Mouse (Mus musculus): Measurements from ENCODE around the gene Cops7b. TPM values are rescaled to one million over a fixed set of nuclear protein-coding genes. Genes with fewer than 3 reads are reported as not detected.

Gene Cops7b
- polyA plus RNA-seq, 1 experiment = 20.1 TPM

DNA sequence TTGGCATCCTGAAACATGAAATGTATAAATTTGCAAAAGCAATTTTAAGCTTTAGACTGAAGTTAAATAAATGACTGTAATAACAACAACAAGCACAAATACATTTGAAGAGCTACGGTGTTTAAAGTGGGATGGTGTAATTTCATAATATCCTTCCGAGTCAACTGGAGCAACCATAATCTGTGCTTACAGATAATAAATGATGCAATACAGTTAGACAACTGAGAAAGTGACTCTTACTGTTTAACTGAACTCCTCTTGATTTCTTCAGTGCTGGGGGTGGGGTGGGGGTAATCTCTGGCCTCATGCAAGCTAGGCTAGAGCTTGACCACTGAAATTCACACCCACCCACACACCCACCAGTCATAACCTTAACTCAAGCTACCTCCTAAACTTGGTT is 11.3 kb upstream of the Cops7b start:
- Histone ChIP-seq H3K27me3 (replicated peaks; ENCODE audit: control insufficient read depth, insufficient read depth, low read length) (no peaks in the 10 kb centered on the region), H3K4me1 (ENCODE audit: control insufficient read depth, insufficient read depth, low read length) (no peaks in the 10 kb centered on the region), H3K4me3 (ENCODE audit: insufficient read depth, low read depth, low read length) (no peak overlapping the region), H3K27ac (ENCODE audit: insufficient read depth, low read depth, low read length) (no peak overlapping the region), H3K36me3 (ENCODE audit: control insufficient read depth, insufficient read depth, low read length) (no peaks in the 10 kb centered on the region)
- DNase-seq = no peak
- WGBS = 87% methylated on average over 2 of the region's 2 CpGs
- TF ChIP-seq CTCF (conservative IDR thresholded peaks at IDR 0.05; ENCODE audit: insufficient read depth, insufficient read length, low read depth, low read length) (no peak), POLR2A (IDR thresholded peaks at IDR 0.05; ENCODE audit: low read depth, low read length) (no peak)

DNA sequence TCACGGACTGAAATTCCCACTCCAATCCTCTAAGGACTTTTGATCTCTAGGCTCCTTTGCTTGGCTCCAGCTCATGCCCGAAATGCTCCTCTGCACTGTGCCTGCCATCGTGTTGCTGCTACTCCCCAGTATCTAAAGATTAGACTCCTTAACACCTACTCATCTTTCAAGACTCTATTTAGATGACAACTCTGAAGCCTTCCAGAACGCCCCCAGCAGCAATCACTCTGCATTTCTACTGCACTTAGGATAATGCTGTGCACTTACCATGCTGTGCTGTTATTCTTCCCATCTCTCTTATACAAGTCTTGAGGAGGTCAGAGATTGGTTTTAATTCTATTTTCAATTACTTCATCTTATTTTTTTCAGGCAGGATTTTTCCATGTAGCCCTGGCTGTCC is 10.8 kb upstream of the Cops7b start:
- no peak for DNase-seq
- H3K4me1 ChIP-seq (ENCODE audit: control insufficient read depth, insufficient read depth, low read length) = no peaks in the 10 kb centered on the region
- H3K27me3 ChIP-seq (replicated peaks; ENCODE audit: control insufficient read depth, insufficient read depth, low read length) = no peaks in the 10 kb centered on the region
- H3K27ac ChIP-seq (ENCODE audit: insufficient read depth, low read depth, low read length) = no peak overlapping the region
- TF ChIP-seq POLR2A (IDR thresholded peaks at IDR 0.05; ENCODE audit: low read depth, low read length) = no peak
- no peak for TF ChIP-seq CTCF (conservative IDR thresholded peaks at IDR 0.05; ENCODE audit: insufficient read depth, insufficient read length, low read depth, low read length)
- no peak overlapping the region for H3K4me3 ChIP-seq (ENCODE audit: insufficient read depth, low read depth, low read length)
- 89% methylated on average over 4 of the region's 4 CpGs for WGBS
- H3K36me3 ChIP-seq (ENCODE audit: control insufficient read depth, insufficient read depth, low read length) = no peaks in the 10 kb centered on the region

DNA sequence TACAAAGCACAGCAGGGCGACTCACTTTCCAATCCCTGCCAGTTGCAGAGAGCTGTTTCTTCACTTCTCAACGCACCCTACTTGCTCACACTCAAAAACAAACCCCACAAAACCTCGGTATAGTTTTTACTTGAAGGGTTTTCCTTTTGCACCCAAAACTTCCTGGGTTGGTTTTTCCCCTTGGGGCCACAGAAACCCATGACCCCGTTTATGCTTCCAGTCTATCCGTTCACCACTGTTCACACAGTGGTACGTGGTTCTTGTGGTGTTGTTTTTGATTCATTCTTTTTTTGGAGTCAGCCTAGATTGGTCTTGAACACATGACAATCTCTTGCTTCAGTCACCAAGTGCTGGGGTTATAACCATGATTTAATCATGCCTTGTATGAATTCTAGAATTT is 2.3 kb upstream of the Cops7b start:
- no peak for DNase-seq
- WGBS = 80% methylated on average over 6 of the region's 6 CpGs
- Histone ChIP-seq H3K4me1 (ENCODE audit: control insufficient read depth, insufficient read depth, low read length) (peaks cover 3% of the 10 kb centered on the region; the same call in 1 of the 2 replicates), H3K4me3 (ENCODE audit: insufficient read depth, low read depth, low read length) (no peak overlapping the region), H3K27me3 (replicated peaks; ENCODE audit: control insufficient read depth, insufficient read depth, low read length) (no peaks in the 10 kb centered on the region), H3K36me3 (ENCODE audit: control insufficient read depth, insufficient read depth, low read length) (no peaks in the 10 kb centered on the region), H3K27ac (ENCODE audit: insufficient read depth, low read depth, low read length) (no peak overlapping the region)
- TF ChIP-seq POLR2A (IDR thresholded peaks at IDR 0.05; ENCODE audit: low read depth, low read length) (no peak), CTCF (conservative IDR thresholded peaks at IDR 0.05; ENCODE audit: insufficient read depth, insufficient read length, low read depth, low read length) (no peak)

DNA sequence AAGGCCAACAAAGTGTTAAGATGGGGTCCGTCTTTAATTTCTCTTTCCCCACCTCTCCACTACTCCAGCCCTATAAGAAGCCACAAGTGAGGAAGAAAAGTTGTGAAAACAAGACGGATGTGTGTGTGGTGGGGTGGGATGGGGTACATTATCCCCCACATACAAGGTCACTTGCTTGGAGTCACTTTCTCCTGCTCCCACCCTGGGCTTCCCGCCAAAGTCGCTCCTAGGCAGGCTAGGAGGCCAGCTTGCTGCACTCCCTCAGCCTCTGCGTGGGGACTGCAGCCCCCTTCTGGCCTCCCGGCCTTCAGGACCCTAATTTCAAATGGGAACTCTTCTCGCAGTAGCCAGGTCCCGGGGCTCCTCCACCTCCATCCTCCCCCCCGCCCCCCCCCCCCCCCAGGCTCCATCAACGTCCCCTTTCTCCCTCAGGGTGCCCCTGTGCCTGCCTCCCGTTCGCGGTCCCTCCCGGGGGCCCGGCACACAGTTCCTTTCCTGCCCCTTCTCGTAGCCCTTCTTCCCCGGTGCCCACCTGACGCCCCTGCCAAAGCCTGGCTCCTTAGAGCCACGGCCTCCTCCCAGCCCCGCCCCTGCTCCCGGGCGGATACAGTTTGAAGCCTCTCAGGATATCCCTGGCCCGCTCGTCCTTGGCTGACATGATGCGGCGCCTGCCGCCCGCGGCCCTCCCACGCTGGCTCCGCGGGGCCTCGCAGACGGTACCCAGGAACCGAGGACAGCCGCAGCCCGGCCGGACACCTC is 833 bp upstream of the Cops7b start:
- no peak for TF ChIP-seq POLR2A (IDR thresholded peaks at IDR 0.05; ENCODE audit: low read depth, low read length)
- TF ChIP-seq CTCF (conservative IDR thresholded peaks at IDR 0.05; ENCODE audit: insufficient read depth, insufficient read length, low read depth, low read length) = no peak
- H3K4me3 ChIP-seq (ENCODE audit: insufficient read depth, low read depth, low read length) = peak overlapping the region; percentile 77
- H3K27ac ChIP-seq (ENCODE audit: insufficient read depth, low read depth, low read length) = peak overlapping the region; percentile 43; the same call in 1 of the 2 replicates
- peaks cover 3% of the 10 kb centered on the region; the same call in 1 of the 2 replicates for H3K4me1 ChIP-seq (ENCODE audit: control insufficient read depth, insufficient read depth, low read length)
- 2% methylated on average over 36 of the region's 38 CpGs for WGBS
- no peaks in the 10 kb centered on the region for H3K27me3 ChIP-seq (replicated peaks; ENCODE audit: control insufficient read depth, insufficient read depth, low read length)
- no peaks in the 10 kb centered on the region for H3K36me3 ChIP-seq (ENCODE audit: control insufficient read depth, insufficient read depth, low read length)
- no peak for DNase-seq

DNA sequence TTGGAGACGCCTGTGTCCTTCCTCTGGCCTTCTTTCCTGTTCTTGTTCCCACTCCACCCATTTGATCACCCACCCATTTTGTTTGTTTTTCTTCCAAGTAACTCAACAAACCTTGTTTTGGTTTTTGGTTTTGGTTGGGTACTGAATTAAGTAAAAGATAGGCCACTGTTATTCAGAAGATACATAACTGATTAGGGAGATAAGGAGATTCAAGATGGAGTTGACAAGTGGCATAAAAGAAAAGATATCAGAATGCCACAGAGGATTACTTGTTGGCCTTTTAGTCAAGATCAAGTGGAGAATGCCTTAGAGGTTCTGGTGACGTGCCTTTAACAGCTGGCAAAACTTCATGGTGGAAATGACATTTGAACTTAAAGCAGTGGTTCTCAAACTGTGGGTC is 1.0 kb downstream of the Cops7b start:
- no peaks in the 10 kb centered on the region for H3K27me3 ChIP-seq (replicated peaks; ENCODE audit: control insufficient read depth, insufficient read depth, low read length)
- peaks cover 3% of the 10 kb centered on the region; the same call in 1 of the 2 replicates for H3K4me1 ChIP-seq (ENCODE audit: control insufficient read depth, insufficient read depth, low read length)
- no peak overlapping the region for H3K27ac ChIP-seq (ENCODE audit: insufficient read depth, low read depth, low read length)
- no peaks in the 10 kb centered on the region for H3K36me3 ChIP-seq (ENCODE audit: control insufficient read depth, insufficient read depth, low read length)
- DNase-seq = peak; percentile 5
- TF ChIP-seq POLR2A (IDR thresholded peaks at IDR 0.05; ENCODE audit: low read depth, low read length) = no peak
- TF ChIP-seq CTCF (conservative IDR thresholded peaks at IDR 0.05; ENCODE audit: insufficient read depth, insufficient read length, low read depth, low read length) = no peak
- H3K4me3 ChIP-seq (ENCODE audit: insufficient read depth, low read depth, low read length) = no peak overlapping the region
- WGBS = 59% methylated on average over 2 of the region's 2 CpGs

DNA sequence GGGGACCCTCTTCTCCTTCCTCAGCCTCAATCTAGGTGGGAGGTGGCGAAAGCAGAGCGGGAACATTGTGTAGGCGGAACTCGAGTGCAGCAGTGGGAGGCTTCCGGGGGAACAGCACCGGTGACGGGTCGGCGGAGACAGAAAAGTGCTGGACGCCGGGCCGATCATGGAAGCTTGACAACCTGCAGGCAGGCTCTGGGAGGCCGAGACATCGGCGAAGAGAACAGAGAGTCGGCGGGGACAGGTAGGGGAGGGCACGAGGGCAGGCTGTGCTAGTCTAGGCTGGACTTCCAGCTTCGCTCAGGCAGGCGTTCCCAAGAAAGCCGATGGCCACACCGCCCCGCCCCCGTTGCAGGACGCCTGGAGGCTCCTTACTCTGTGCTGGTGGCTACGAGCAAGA is 4.3 kb downstream of the Cops7b start:
- peak overlapping the region; percentile 81 for H3K4me3 ChIP-seq (ENCODE audit: insufficient read depth, low read depth, low read length)
- WGBS = under 1% methylated on average over 26 of the region's 26 CpGs
- H3K27me3 ChIP-seq (replicated peaks; ENCODE audit: control insufficient read depth, insufficient read depth, low read length) = no peaks in the 10 kb centered on the region
- H3K4me1 ChIP-seq (ENCODE audit: control insufficient read depth, insufficient read depth, low read length) = no peaks in the 10 kb centered on the region; the same call in 1 of the 2 replicates
- H3K27ac ChIP-seq (ENCODE audit: insufficient read depth, low read depth, low read length) = no peak overlapping the region
- DNase-seq = peak; percentile 83
- H3K36me3 ChIP-seq (ENCODE audit: control insufficient read depth, insufficient read depth, low read length) = no peaks in the 10 kb centered on the region
- TF ChIP-seq POLR2A (IDR thresholded peaks at IDR 0.05; ENCODE audit: low read depth, low read length) (peak; percentile 37), CTCF (conservative IDR thresholded peaks at IDR 0.05; ENCODE audit: insufficient read depth, insufficient read length, low read depth, low read length) (no peak)

DNA sequence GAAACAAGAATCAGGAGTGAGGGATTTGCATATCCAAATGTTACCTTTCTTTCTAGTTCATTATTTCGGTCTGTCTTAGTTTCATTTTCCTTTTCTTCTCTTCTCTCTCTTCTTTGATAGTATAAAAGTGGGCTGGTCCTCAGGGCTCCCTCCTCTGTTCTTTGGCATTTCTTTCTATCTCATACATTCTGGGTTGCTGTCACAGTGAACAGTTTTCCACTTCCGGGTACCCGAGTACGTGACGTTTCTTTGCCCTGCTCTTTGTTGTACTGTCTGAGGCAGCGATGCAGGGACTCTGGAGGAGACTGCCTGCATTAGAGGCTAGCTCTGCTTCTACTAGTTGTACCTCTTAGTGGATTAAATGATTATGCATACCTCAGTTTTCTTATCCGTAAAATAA is 11.8 kb downstream of the Cops7b start:
- no peaks in the 10 kb centered on the region; the same call in none of the 2 replicates for H3K36me3 ChIP-seq (ENCODE audit: control insufficient read depth, insufficient read depth, low read length)
- TF ChIP-seq POLR2A (IDR thresholded peaks at IDR 0.05; ENCODE audit: low read depth, low read length) (no peak), CTCF (conservative IDR thresholded peaks at IDR 0.05; ENCODE audit: insufficient read depth, insufficient read length, low read depth, low read length) (no peak)

More for the DNA sequence above, 11.8 kb downstream of the Cops7b start:
- no peak overlapping the region for H3K4me3 ChIP-seq (ENCODE audit: insufficient read depth, low read depth, low read length)
- H3K4me1 ChIP-seq (ENCODE audit: control insufficient read depth, insufficient read depth, low read length) = no peaks in the 10 kb centered on the region
- DNase-seq = no peak
- no peak overlapping the region for H3K27ac ChIP-seq (ENCODE audit: insufficient read depth, low read depth, low read length)
- no peaks in the 10 kb centered on the region for H3K27me3 ChIP-seq (replicated peaks; ENCODE audit: control insufficient read depth, insufficient read depth, low read length)
- 86% methylated on average over 7 of the region's 7 CpGs for WGBS

Measured in kidney, adult 2 months (tissue).